Mouse (Mus musculus): Measurements from ENCODE around the gene Polr1b. TPM values are rescaled to one million over a fixed set of nuclear protein-coding genes. Genes with fewer than 3 reads are reported as not detected.
A peak's percentile ranks its signal among the peaks of the same experiment; 100 is the strongest.

Gene Polr1b
- polyA plus RNA-seq, 1 experiment from 2014 or later = 52.7 TPM

DNA sequence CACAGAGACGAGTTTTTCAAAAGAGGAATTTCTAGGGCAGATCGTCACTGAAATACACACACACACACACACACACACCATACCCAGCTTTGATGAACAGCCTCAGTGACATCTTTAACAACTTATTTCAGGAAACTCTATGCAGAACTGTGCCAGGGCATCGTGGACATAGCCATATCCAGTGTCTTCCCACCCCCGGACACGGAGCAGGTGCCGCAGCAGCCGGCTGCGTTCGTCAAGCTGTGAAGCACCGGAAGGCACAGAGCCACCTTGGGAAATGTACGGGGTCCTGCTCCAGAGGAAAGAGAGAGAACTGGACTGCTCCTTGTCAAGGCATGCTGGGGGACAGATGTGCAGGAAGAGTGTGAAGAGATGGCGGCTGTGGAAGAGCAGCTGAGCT lies 8.0 kb upstream of the Polr1b start:
- Histone ChIP-seq H3K4me1 (replicated peaks; ENCODE audit: control insufficient read depth, insufficient read depth, low read length) (no peaks in the 10 kb centered on the region), H3K4me2 (no peak overlapping the region), H3K27me3 (replicated peaks; ENCODE audit: control insufficient read depth, insufficient read depth, low read length) (no peaks in the 10 kb centered on the region), H3K9me3 (ENCODE audit: control insufficient read depth, low read length) (no peaks in the 10 kb centered on the region), H3K36me3 (ENCODE audit: control insufficient read depth, insufficient read depth, low read length) (0 out of 2 replicates have a peak, but pooled peaks cover 5% of the 10 kb centered on the region), H3K9ac (ENCODE audit: low read depth, low read length) (no peak overlapping the region), H3K4me3 (ENCODE audit: low read depth, low read length) (no peak overlapping the region), H3K27ac (ENCODE audit: low read depth, low read length) (no peak overlapping the region)
- 93% methylated on average over 12 of the region's 12 CpGs for WGBS
- ATAC-seq (replicated peaks; ENCODE audit: low FRiP score) (no peak), DNase-seq (ENCODE audit: low spot score) (no peak)

DNA sequence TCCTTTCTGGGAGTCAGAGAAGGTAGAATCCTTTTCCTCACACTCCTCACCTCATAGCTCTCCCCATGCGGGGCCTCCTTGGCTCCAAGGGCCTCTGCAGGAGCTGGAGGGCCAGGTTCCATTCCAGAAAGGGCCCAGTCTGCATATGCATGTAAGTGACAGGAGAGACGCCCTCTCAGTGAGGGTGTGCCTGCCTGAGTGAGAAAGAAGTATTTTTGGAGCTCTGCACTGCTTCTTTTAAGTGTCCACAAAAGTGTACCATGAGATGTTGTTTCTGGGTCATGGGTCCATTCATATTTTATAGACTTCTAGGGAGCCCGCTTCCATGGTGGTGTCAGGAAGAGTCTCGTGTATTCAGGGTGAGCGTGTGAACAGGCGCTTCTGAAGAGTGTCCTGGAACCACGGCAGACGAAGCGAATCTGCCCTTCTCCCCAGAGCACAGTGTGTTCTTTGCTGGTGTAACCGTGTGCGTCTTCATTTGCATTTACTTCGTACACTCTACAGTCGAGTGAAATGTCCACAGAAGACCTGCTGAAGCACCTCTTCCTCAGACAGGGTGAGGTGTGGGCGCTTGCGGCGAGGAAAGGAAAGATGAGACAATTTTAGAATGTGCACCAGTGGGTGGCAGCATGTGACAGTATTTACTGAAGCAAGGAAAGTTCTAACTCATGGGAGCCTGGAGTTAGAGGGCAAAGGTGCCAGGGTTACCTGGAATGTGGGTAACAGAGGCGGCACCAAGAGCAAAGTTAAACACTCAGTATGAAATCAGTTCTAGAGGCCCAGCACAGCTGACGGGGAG lies 6.7 kb upstream of the Polr1b start:
- H3K27ac ChIP-seq (ENCODE audit: low read depth, low read length) = no peak overlapping the region
- H3K4me3 ChIP-seq (ENCODE audit: low read depth, low read length) = no peak overlapping the region
- no peak overlapping the region for H3K9ac ChIP-seq (ENCODE audit: low read depth, low read length)
- no peak overlapping the region for H3K4me2 ChIP-seq
- H3K36me3 ChIP-seq (ENCODE audit: control insufficient read depth, insufficient read depth, low read length) = 0 out of 2 replicates have a peak, but pooled peaks cover 5% of the 10 kb centered on the region
- no peaks in the 10 kb centered on the region for H3K4me1 ChIP-seq (replicated peaks; ENCODE audit: control insufficient read depth, insufficient read depth, low read length)
- no peak for ATAC-seq (replicated peaks; ENCODE audit: low FRiP score)
- DNase-seq (ENCODE audit: low spot score) = no peak
- WGBS = 82% methylated on average over 18 of the region's 18 CpGs
- H3K27me3 ChIP-seq (replicated peaks; ENCODE audit: control insufficient read depth, insufficient read depth, low read length) = no peaks in the 10 kb centered on the region
- no peaks in the 10 kb centered on the region for H3K9me3 ChIP-seq (ENCODE audit: control insufficient read depth, low read length)

DNA sequence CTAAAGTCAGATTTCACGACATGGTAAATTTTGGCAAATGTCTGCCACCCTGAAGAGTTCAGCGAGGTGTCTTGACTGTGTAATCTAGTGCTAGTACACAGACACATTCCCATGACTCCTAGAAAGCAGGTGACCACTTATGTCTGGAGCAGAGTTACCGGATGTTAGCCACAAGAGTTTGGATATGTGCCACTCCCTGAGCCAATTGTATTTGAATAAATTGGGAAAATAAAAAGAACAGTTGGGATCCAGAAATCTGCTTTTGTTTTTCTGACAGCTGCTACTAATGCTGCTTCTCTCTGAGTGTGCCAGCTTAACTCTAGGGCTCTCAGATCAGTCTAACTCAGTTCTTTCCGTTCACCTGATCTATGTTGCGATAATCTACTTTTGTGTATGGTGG lies 12.1 kb downstream of the Polr1b start:
- no peaks in the 10 kb centered on the region for H3K4me1 ChIP-seq (replicated peaks; ENCODE audit: control insufficient read depth, insufficient read depth, low read length)
- H3K27ac ChIP-seq (ENCODE audit: low read depth, low read length) = no peak overlapping the region
- no peaks in the 10 kb centered on the region for H3K9me3 ChIP-seq (ENCODE audit: control insufficient read depth, low read length)
- 92% methylated on average over 5 of the region's 5 CpGs for WGBS
- H3K4me2 ChIP-seq = no peak overlapping the region
- peaks cover 62% of the 10 kb centered on the region for H3K36me3 ChIP-seq (ENCODE audit: control insufficient read depth, insufficient read depth, low read length)
- H3K9ac ChIP-seq (ENCODE audit: low read depth, low read length) = no peak overlapping the region
- DNase-seq (ENCODE audit: low spot score) = no peak
- no peak for ATAC-seq (replicated peaks; ENCODE audit: low FRiP score)
- no peaks in the 10 kb centered on the region for H3K27me3 ChIP-seq (replicated peaks; ENCODE audit: control insufficient read depth, insufficient read depth, low read length)
- H3K4me3 ChIP-seq (ENCODE audit: low read depth, low read length) = no peak overlapping the region

DNA sequence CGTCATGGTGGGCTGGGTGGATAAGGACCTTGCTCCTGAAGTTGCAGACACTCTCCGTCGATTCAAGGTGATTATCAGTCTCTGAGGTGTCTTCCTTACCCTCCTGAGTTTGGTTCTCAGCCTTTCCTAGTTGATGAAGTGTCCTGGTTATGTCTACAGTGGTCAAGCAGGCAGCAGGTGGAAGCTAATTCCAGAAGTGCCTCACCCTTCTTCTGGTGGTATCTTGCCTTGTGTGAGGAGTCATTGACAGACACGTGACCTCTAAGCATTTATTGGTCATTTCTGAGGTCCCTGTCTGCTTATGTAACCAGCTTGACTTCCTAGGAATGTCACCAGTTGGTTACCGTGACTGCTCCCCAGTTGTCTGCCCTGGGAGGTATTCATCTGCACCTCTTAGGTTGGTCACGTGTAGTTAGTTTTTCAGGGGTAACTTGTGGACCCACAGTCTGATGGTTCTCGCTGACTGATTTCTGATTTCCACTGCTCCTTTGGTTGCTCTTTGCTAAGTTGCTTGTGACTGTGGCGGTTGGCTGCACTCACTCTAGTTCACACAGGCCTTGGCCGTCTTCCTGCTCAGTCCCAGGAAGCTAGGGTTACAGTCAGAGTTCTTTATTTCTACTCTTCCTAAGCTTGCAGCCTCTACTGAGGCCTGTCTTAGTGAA lies 15.0 kb downstream of the Polr1b start:
- Histone ChIP-seq H3K4me2 (no peak overlapping the region), H3K4me3 (ENCODE audit: low read depth, low read length) (no peak overlapping the region), H3K36me3 (ENCODE audit: control insufficient read depth, insufficient read depth, low read length) (peaks cover 78% of the 10 kb centered on the region), H3K9ac (ENCODE audit: low read depth, low read length) (no peak overlapping the region), H3K4me1 (replicated peaks; ENCODE audit: control insufficient read depth, insufficient read depth, low read length) (no peaks in the 10 kb centered on the region), H3K27ac (ENCODE audit: low read depth, low read length) (no peak overlapping the region), H3K9me3 (ENCODE audit: control insufficient read depth, low read length) (no peaks in the 10 kb centered on the region), H3K27me3 (replicated peaks; ENCODE audit: control insufficient read depth, insufficient read depth, low read length) (no peaks in the 10 kb centered on the region)
- ATAC-seq (replicated peaks; ENCODE audit: low FRiP score) (no peak), DNase-seq (ENCODE audit: low spot score) (no peak)
- 88% methylated on average over 9 of the region's 9 CpGs for WGBS

DNA sequence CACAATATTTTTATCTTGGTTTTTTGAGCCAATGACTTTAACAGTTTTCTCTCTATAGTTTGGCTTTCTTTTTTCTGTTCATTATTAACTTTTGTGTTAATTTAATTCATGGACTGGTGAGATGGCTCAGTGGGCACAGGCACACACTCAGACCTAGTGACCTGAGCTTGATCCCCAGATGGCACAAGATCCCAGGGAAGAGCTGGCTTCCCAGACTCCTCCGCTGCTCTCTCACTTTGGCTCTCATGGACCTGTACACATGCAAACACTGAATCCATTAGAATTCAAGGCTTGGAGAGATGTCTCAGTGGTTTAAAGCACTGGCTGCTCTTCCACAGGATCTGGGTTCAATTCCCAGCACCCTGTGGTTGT lies 15.6 kb downstream of the Polr1b start:
- no peak overlapping the region for H3K9ac ChIP-seq (ENCODE audit: low read depth, low read length)
- H3K4me3 ChIP-seq (ENCODE audit: low read depth, low read length) = no peak overlapping the region
- H3K4me1 ChIP-seq (replicated peaks; ENCODE audit: control insufficient read depth, insufficient read depth, low read length) = no peaks in the 10 kb centered on the region
- 90% methylated on average over 1 of the region's 1 CpGs for WGBS
- H3K9me3 ChIP-seq (ENCODE audit: control insufficient read depth, low read length) = no peaks in the 10 kb centered on the region
- H3K4me2 ChIP-seq = no peak overlapping the region
- no peaks in the 10 kb centered on the region for H3K27me3 ChIP-seq (replicated peaks; ENCODE audit: control insufficient read depth, insufficient read depth, low read length)
- ATAC-seq (replicated peaks; ENCODE audit: low FRiP score) (no peak), DNase-seq (ENCODE audit: low spot score) (no peak)
- H3K27ac ChIP-seq (ENCODE audit: low read depth, low read length) = no peak overlapping the region
- H3K36me3 ChIP-seq (ENCODE audit: control insufficient read depth, insufficient read depth, low read length) = peaks cover 84% of the 10 kb centered on the region

DNA sequence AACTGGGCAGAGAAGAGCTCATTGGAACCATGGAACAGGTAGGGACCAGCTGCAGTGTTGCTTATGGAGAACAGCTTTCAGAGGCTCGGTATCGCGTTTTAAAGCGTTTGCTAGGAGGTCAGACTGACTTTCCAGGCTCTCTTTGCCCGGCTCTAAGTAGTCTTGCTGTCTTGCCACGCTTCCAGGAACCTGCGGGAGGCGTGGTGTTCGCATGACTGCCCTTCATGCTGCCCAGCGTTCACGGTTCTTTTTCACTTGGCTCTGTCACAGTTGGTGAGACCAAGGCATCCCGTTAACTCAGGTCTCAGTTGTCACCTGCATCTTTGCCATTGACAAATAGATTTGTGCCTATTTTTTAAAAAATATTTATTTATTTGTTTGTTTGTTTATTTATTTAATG lies 17.3 kb downstream of the Polr1b start:
- ATAC-seq (replicated peaks; ENCODE audit: low FRiP score) = no peak

DNA sequence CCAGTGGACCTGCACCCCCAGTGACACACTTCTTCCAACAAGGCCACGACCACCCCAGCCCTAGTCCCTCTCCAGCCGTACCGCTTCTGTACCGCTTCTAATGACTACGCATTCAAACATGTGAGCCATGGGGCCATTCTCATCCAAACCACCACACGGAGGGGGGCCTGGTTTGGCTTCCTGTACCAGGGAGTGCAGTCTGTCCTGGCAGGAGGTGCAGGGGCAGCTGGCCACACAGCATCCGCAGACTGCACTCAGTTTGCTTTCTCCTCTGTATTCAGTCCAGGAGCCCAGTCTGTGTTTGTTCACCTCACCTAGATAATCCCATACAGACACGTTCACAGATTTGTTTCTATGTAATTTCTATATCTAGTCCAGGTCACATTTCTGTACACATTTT lies 21.2 kb downstream of the Polr1b start:
- Histone ChIP-seq H3K9me3 (ENCODE audit: control insufficient read depth, low read length) (no peaks in the 10 kb centered on the region), H3K36me3 (ENCODE audit: control insufficient read depth, insufficient read depth, low read length) (peaks cover 80% of the 10 kb centered on the region), H3K4me2 (no peak overlapping the region), H3K9ac (ENCODE audit: low read depth, low read length) (no peak overlapping the region), H3K27me3 (replicated peaks; ENCODE audit: control insufficient read depth, insufficient read depth, low read length) (no peaks in the 10 kb centered on the region), H3K4me1 (replicated peaks; ENCODE audit: control insufficient read depth, insufficient read depth, low read length) (no peaks in the 10 kb centered on the region), H3K4me3 (ENCODE audit: low read depth, low read length) (no peak overlapping the region), H3K27ac (ENCODE audit: low read depth, low read length) (no peak overlapping the region)
- DNase-seq (ENCODE audit: low spot score) (no peak), ATAC-seq (replicated peaks; ENCODE audit: low FRiP score) (no peak)
- WGBS = 93% methylated on average over 8 of the region's 8 CpGs

More for the DNA sequence above, 17.3 kb downstream of the Polr1b start:
- Histone ChIP-seq H3K9me3 (ENCODE audit: control insufficient read depth, low read length) (no peaks in the 10 kb centered on the region), H3K4me3 (ENCODE audit: low read depth, low read length) (no peak overlapping the region), H3K4me2 (no peak overlapping the region), H3K4me1 (replicated peaks; ENCODE audit: control insufficient read depth, insufficient read depth, low read length) (no peaks in the 10 kb centered on the region), H3K36me3 (ENCODE audit: control insufficient read depth, insufficient read depth, low read length) (peaks cover 82% of the 10 kb centered on the region), H3K27ac (ENCODE audit: low read depth, low read length) (no peak overlapping the region), H3K9ac (ENCODE audit: low read depth, low read length) (no peak overlapping the region), H3K27me3 (replicated peaks; ENCODE audit: control insufficient read depth, insufficient read depth, low read length) (no peaks in the 10 kb centered on the region)
- WGBS = 92% methylated on average over 12 of the region's 12 CpGs
- no peak for DNase-seq (ENCODE audit: low spot score)

DNA sequence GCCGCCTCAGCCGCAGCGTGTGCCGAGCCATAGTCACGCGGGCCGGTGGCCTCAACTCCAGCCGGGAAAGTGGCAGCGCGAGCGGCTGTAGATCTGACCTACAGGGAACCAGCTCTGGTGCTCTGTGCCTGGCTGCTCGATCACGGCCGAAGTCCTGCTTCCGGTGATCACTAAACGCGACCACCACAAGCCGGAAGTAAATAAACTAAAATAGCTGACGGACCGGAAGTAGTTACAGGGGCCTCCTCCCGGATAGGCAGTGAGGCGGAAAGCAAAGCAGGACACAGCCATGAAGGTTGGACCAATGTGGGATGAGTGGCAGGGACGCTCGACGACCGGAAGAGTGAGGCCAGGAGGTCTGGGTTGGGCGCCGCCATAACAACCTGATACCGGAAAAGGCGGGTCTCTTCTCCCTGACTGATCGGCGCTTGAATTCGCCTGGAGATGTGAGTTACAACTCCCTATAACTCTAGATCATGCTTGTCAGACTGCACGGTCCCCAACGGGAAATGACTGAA lies 28.7 kb downstream of the Polr1b start, which contains the start of gene Chchd5:
Gene Chchd5, plus strand, starts transcription at position 289 of the 518 bp plus-strand sequence.
- WGBS = under 1% methylated on average over 35 of the region's 35 CpGs
- peaks cover 48% of the 10 kb centered on the region for H3K36me3 ChIP-seq (ENCODE audit: control insufficient read depth, insufficient read depth, low read length)

More for the DNA sequence above, 28.7 kb downstream of the Polr1b start, which contains the start of gene Chchd5:
- peak within 1 kb of the TSS; percentile 94 for H3K4me2 ChIP-seq
- ATAC-seq (replicated peaks; ENCODE audit: low FRiP score) (peak; percentile 100), DNase-seq (ENCODE audit: low spot score) (peak; percentile 88)
- H3K27ac ChIP-seq (ENCODE audit: low read depth, low read length) = peak within 1 kb of the TSS; percentile 86
- peak within 1 kb of the TSS; percentile 88 for H3K9ac ChIP-seq (ENCODE audit: low read depth, low read length)
- peak within 1 kb of the TSS; percentile 64 for H3K4me3 ChIP-seq (ENCODE audit: low read depth, low read length)
- H3K4me1 ChIP-seq (replicated peaks; ENCODE audit: control insufficient read depth, insufficient read depth, low read length) = peaks cover 7% of the 10 kb centered on the region
- H3K9me3 ChIP-seq (ENCODE audit: control insufficient read depth, low read length) = peaks cover 5% of the 10 kb centered on the region; the same call in 1 of the 2 replicates
- no peaks in the 10 kb centered on the region for H3K27me3 ChIP-seq (replicated peaks; ENCODE audit: control insufficient read depth, insufficient read depth, low read length)

All from liver, embryonic 11.5 days (tissue).